Mouse (Mus musculus) erythroblast, embryonic 14.5 days (primary cell): Measurements from ENCODE around the gene Hpcal1.

Source experiments
- GATA1 ChIP-seq: IDR thresholded peaks from 2 replicates; pipeline ENCODE4 v1.6.1; 2012; ENCODE audit warnings: low read length, inconsistent platforms, mixed read lengths
- TAL1 ChIP-seq: IDR thresholded peaks from 3 replicates; pipeline ENCODE4 v1.6.1; 2012; ENCODE audit warnings: low read length, inconsistent platforms, mixed read lengths

DNA sequence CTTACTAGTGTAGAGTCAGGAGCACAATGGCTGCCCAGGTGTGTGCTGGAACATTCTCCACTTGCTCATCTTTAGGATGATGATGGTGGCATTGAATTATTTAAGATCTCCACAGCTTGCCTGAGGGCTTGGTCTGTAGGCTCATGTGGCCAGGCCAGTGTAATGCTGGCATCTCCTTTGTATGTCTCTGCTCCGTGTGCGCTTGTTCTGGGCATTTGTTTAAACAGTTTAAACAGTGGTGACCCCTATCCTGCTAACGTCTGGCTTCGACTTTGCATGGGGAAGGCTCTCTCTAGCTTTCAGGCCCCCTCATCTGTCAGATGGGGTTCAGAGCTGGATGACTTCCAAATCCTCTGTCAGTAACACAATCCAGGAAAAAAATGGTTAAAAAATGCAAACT is 8.3 kb downstream of the Hpcal1 start:
- TF ChIP-seq GATA1 (no peak), TAL1 (no peak)
